Mouse (Mus musculus) gastrocnemius, postnatal 36 days (tissue): ENCODE measurements at regions not wholly inside any gene's neighbourhood (a gene's known extent, or its start where the extent isn't known, plus 50 kb on each side); places are given as distances from the start of the nearest gene placed in this dataset.
A peak's percentile ranks its signal among the peaks of the same experiment; 100 is the strongest.

Experiments used
- DNase-seq, 2 experiments: peaks; one replicate each; pipeline ENCODE4 v3.0.0; 2022
- intact Hi-C: fragments of 180-260 bp; cut with DNase I; formaldehyde crosslinking; loops from one replicate; pipeline ENCODE4 v1.15.1; 2025

- DNase-seq, result no peak
- intact Hi-C loops, result no loop called here
Observed at GRCm38 (mm10) chr13:42358588-42358987, 57.3 kb downstream of the Edn1 start.

GRCm38 (mm10) chr13:42367655-42368554 is 66.6 kb downstream of the Edn1 start:
- intact Hi-C loops, result no loop called here
- DNase-seq, result no peak

GRCm38 (mm10) chr13:42369826-42370225 is 68.5 kb downstream of the Edn1 start:
- DNase-seq, result no peak
- intact Hi-C loops, result no loop called here

- intact Hi-C loops, result no loop called here
- DNase-seq, result no peak
Observed at GRCm38 (mm10) chr13:42372201-42372600, 70.9 kb downstream of the Edn1 start.

GRCm38 (mm10) chr13:42374181-42374596 is 72.9 kb downstream of the Edn1 start:
- intact Hi-C loops, result no loop called here
- no peak for DNase-seq

GRCm38 (mm10) chr13:42379675-42380074 is 78.4 kb downstream of the Edn1 start:
- peak in 1 of 2 experiments; percentile 15 for DNase-seq
- intact Hi-C loops, result no loop called here

GRCm38 (mm10) chr13:42383099-42383498 is 81.8 kb downstream of the Edn1 start:
- no peak for DNase-seq
- intact Hi-C loops, result no loop called here

GRCm38 (mm10) chr13:42390389-42390788 is 89.1 kb downstream of the Edn1 start:
- intact Hi-C loops, result no loop called here
- no peak for DNase-seq

- intact Hi-C loops, result no loop called here
- DNase-seq, result no peak
Observed at GRCm38 (mm10) chr13:42391330-42392005, 90.2 kb downstream of the Edn1 start.

- intact Hi-C loops, result no loop called here
Observed at GRCm38 (mm10) chr13:42392701-42393100, 91.4 kb downstream of the Edn1 start.

GRCm38 (mm10) chr13:42394572-42394971 is 93.3 kb downstream of the Edn1 start:
- intact Hi-C loops, result no loop called here

More at GRCm38 (mm10) chr13:42392701-42393100, 91.4 kb downstream of the Edn1 start:
- DNase-seq, result no peak

GRCm38 (mm10) chr13:42401513-42401912 is 100.2 kb downstream of the Edn1 start:
- no peak for DNase-seq
- intact Hi-C loops, result no loop called here

More at GRCm38 (mm10) chr13:42394572-42394971, 93.3 kb downstream of the Edn1 start:
- no peak for DNase-seq

GRCm38 (mm10) chr13:42403231-42404020 is 102.2 kb downstream of the Edn1 start:
- intact Hi-C loops, result no loop called here
- DNase-seq, result peak in 1 of 2 experiments; percentile 54

- intact Hi-C loops, result no loop called here
- no peak for DNase-seq
Observed at GRCm38 (mm10) chr13:42412652-42413282, 111.5 kb downstream of the Edn1 start.

- DNase-seq, result no peak
- intact Hi-C loops, result no loop called here
Observed at GRCm38 (mm10) chr13:42446921-42447320, 145.6 kb downstream of the Edn1 start.

GRCm38 (mm10) chr13:42453665-42454064 is 152.4 kb downstream of the Edn1 start:
- intact Hi-C loops, result no loop called here
- DNase-seq, result no peak

- intact Hi-C loops, result no loop called here
- no peak for DNase-seq
Observed at GRCm38 (mm10) chr13:42459892-42460291, 158.6 kb downstream of the Edn1 start.

- intact Hi-C loops, result no loop called here
- DNase-seq, result no peak
Observed at GRCm38 (mm10) chr13:42478825-42479224, 177.5 kb downstream of the Edn1 start.

- DNase-seq, result peak in 1 of 2 experiments; percentile 14
- intact Hi-C loops, result no loop called here
Observed at GRCm38 (mm10) chr13:42490956-42491680, 189.3 kb upstream of the Phactr1 start.

- intact Hi-C loops, result no loop called here
- DNase-seq, result no peak
Observed at GRCm38 (mm10) chr13:42494371-42494770, 186.1 kb upstream of the Phactr1 start.
